Mouse (Mus musculus): ENCODE measurements around the gene Sfpq.

GRCm38 (mm10) chr4:127037908-127038827, 17.0 kb downstream of the Sfpq start:
- no peak for TF ChIP-seq CTCF (IDR thresholded peaks at IDR 0.05; ENCODE audit: borderline replicate concordance, extremely low read depth, insufficient read depth, insufficient read length)
- no peak for TF ChIP-seq POLR2A (IDR thresholded peaks at IDR 0.05; ENCODE audit: borderline replicate concordance, extremely low read depth, insufficient read depth, insufficient read length, poor library complexity, severe bottlenecking)
